8 mouse cellular contexts compared by ENCODE assay signal in genomic region chr5:52190371-52191179, GRCm38 (mm10). TPM values are rescaled to one million over a fixed set of nuclear protein-coding genes. Genes with fewer than 3 reads are reported as not detected.
DNase-seq lines count a peak whose midpoint lies in the region; ATAC-seq lines count a peak whose summit lies in the region.

Gene Dhx15, minus strand, starts transcription at chr5:52190514.

- DNase-seq in adrenal gland, adult (ENCODE audit: inconsistent age in 2 of 2, low spot score in 1 of 2), result peak; percentile 95 to 97
- DNase-seq in embryo, embryonic 10.5 days (ENCODE audit: low spot score), result peak; percentile 96
- DNase-seq in gastrocnemius, postnatal 14 days, result peak; percentile 92
- DNase-seq in left cerebral cortex, postnatal 10 days (ENCODE audit: extremely low spot score in 1 of 2, low spot score in 2 of 2), result peak; percentile 90 to 95
- DNase-seq in right cerebral cortex, postnatal 25 days, result peak; percentile 91
- DNase-seq in urinary bladder, postnatal 4 days (ENCODE audit: low spot score in 2 of 2), result peak; percentile 90

- intact Hi-C loops in gastrocnemius, postnatal 14 days (cut with DNase I; ENCODE audit: low total_unique reads), result no loop called here
- intact Hi-C loops in left cerebral cortex, postnatal 10 days (cut with DNase I), result no loop called here

- ATAC-seq in inflammation-experienced regulatory T-cells, adult 6 months, result peak; percentile 90
- ATAC-seq in megakaryocyte-erythroid progenitor cell, adult 5-6 weeks (replicated peaks; ENCODE audit: low FRiP score, low TSS enrichment, poor library complexity, severe bottlenecking), result peak; percentile 94

RNA-seq across cellular contexts. Expression of gene Dhx15, which starts in this region (rescaled TPM):
- 10 to 100 TPM; 36.0 to 39.1 TPM for total RNA-seq in gastrocnemius, postnatal 14 days (2021)
- 100 to 1,000 TPM in 1 of 3 experiments, 10 to 100 TPM in 2; 96.8 to 117 (median 97.1) TPM for polyA plus RNA-seq in inflammation-experienced regulatory T-cells, adult 6 months (2017; shearing (Covaris generic))
- total RNA-seq in left cerebral cortex, postnatal 10 days (2021), result 10 to 100 TPM; 91.4 to 93.3 TPM
- total RNA-seq in megakaryocyte-erythroid progenitor cell, adult 5-6 weeks (2014; fragmentation: Nextera tagmentation), result 258 and 281 TPM in 2 replicates
- total RNA-seq in megakaryocyte-erythroid progenitor cell, adult 5-6 weeks (2017), result 371 and 387 TPM in 2 replicates

Comparison
In these comparisons a context has a peak if more than half of its experiments do, and no peak if none do; other contexts are left out.
1. Peak in every context shown above with its lines: DNase-seq and ATAC-seq.